Mouse (Mus musculus): ENCODE data around the gene Adprh. TPM values are rescaled to one million over a fixed set of nuclear protein-coding genes. Genes with fewer than 3 reads are reported as not detected.
A peak's percentile ranks its signal among the peaks of the same experiment; 100 is the strongest.
"Not testable (repeated sequence)": the region's sequence is repeated elsewhere in the genome, so short reads cannot be mapped to it uniquely, and the experiment has no call there.

Gene Adprh
- 10 to 100 TPM in 25 of 26 experiments, 1 to 10 TPM in 1; 9.4 to 23.4 (median 14.9) TPM for total RNA-seq (2018; cell fraction: chromatin; rRNA removed)
- 10 to 100 TPM; 32.4 to 51.8 (median 39.2) TPM for total RNA-seq (2018; cell fraction: cytosol; rRNA removed)
- total RNA-seq (2018; cell fraction: nucleus; rRNA removed), result 10 to 100 TPM; 16.6 to 51.0 (median 30.7) TPM
- polyA plus RNA-seq (2018), result 22.0 to 44.8 TPM (median 35.9 TPM) in 3 replicates

DNA sequence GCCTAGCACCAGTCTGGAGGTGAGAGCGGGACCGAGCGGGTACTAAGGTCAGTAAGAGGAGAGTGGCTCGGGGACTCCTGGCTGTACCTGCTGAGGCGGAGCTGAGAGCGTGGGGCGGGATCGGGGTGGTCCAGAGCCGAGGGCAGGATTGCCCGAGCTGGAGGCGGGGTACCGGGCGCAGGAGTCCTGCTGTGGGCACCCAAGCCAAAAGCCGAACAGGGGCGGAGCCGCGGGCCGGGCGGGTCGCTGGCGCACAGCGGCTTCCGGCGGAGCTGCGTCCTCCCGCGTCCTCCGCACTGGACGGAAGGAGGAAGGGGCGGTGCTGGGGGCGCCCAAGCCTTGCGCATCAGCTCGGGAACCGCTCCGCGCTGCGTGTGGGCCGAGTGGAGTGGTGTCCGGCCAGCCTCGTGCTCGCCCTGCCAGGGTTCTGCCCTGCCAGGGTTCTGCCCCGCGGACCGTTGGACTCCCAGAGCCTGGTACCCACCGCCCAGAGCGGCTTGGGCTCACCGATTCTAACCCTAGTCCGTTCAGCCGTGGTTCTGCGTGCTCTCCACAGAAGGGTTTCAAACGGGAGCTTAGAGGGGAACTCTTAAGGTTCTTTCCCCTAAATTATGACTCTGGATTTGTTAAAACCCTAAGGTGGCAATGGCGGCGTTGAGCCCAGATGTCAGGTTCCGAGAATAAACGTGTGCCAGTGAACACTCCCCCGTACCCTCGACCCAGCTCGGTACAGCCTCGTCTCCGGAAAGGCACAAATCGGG lies at the start of gene Adprh:
TSS of gene Adprh (minus strand) at position 262 of the 761 bp plus-strand sequence.
- peaks cover 38% of the 10 kb centered on the region for H3K79me2 ChIP-seq (ENCODE audit: inconsistent target)
- WGBS (ENCODE audit: missing documents), result 2% methylated on average over 61 of the region's 61 CpGs
- peak within 1 kb of the TSS; percentile 80 for H3K27ac ChIP-seq
- H3K4me3 ChIP-seq (ENCODE audit: inconsistent target), result peak within 1 kb of the TSS; percentile 88
- peaks cover 28% of the 10 kb centered on the region for H3K36me3 ChIP-seq (ENCODE audit: inconsistent target)

DNA sequence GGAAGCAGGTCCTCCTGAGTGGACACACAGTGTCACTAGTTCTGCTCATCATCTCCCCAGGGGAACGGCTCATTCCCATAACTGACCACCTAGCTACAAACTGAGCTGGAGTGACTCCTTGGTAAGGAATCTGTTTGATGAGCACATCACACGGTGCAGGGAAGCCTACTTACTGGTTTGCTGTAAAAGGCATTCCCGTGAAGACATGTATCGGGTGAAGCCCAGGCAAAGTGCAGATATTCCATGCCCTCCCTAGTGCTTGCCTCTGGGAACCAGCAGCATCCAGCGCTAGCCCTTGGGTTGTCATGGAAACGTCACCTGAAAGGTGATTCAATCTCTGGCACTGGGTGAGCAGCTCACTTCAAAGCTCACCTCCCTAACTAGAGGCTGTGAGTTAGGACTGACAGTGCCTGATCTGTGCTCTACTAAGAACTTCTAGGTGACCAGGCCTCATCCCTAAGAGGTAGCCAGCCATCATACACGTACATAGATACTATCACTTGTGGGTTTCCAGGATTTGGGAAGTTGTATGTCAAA lies 44.2 kb upstream of the Adprh start:
- H3K79me2 ChIP-seq (ENCODE audit: inconsistent target), result no peaks in the 10 kb centered on the region
- no peak overlapping the region for H3K27ac ChIP-seq
- WGBS (ENCODE audit: missing documents), result 98% methylated on average over 6 of the region's 7 CpGs
- H3K4me3 ChIP-seq (ENCODE audit: inconsistent target), result no peak overlapping the region
- peaks cover 19% of the 10 kb centered on the region; the same call in 1 of the 2 replicates for H3K36me3 ChIP-seq (ENCODE audit: inconsistent target)

DNA sequence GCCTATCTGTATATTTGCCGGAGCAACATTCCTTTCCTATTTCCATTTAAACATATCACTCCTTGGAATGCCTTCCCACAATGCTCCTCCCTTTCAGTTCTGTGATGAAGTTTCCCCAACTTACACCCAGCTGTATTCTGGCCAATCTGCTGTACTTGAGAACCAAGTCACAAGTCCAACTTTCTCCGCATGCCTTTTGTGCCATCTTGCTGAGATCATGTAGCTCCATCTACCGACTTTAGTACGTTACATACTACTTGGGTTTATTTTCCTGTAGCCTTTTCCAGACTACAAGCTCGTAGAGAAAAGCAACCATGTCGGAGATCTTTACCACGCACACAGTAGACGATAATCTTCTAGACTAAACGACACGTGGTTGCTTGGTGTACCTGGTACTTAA lies 41.4 kb upstream of the Adprh start:
- Histone ChIP-seq H3K79me2 (ENCODE audit: inconsistent target) (no peaks in the 10 kb centered on the region), H3K4me3 (ENCODE audit: inconsistent target) (no peak overlapping the region), H3K36me3 (ENCODE audit: inconsistent target) (peaks cover 26% of the 10 kb centered on the region; the same call in 1 of the 2 replicates), H3K27ac (no peak overlapping the region)
- 88% methylated on average over 10 of the region's 10 CpGs for WGBS (ENCODE audit: missing documents)

DNA sequence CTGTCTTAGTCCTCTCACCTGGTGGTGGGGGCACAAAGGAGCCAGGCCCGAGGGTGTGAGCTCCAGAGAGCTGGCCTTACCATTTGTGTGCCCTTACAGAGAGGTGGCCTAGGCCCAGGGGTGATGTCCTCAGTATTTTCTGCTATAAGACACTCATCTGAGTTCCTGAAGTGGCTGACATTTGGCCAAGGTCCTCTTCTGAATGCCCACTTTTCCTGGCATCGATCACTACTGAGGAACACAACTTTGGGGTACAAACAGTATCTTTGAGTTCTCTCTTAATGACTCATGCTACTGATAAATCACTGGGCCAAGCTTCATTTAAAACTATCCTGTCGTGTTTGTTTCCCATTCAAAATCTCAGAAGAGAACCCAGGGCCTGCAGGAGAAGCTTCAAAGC lies 40.0 kb upstream of the Adprh start:
- WGBS (ENCODE audit: missing documents), result 88% methylated on average over 3 of the region's 3 CpGs
- H3K27ac ChIP-seq, result no peak overlapping the region
- H3K4me3 ChIP-seq (ENCODE audit: inconsistent target), result no peak overlapping the region
- H3K36me3 ChIP-seq (ENCODE audit: inconsistent target), result peaks cover 21% of the 10 kb centered on the region; the same call in 1 of the 2 replicates
- H3K79me2 ChIP-seq (ENCODE audit: inconsistent target), result no peaks in the 10 kb centered on the region

DNA sequence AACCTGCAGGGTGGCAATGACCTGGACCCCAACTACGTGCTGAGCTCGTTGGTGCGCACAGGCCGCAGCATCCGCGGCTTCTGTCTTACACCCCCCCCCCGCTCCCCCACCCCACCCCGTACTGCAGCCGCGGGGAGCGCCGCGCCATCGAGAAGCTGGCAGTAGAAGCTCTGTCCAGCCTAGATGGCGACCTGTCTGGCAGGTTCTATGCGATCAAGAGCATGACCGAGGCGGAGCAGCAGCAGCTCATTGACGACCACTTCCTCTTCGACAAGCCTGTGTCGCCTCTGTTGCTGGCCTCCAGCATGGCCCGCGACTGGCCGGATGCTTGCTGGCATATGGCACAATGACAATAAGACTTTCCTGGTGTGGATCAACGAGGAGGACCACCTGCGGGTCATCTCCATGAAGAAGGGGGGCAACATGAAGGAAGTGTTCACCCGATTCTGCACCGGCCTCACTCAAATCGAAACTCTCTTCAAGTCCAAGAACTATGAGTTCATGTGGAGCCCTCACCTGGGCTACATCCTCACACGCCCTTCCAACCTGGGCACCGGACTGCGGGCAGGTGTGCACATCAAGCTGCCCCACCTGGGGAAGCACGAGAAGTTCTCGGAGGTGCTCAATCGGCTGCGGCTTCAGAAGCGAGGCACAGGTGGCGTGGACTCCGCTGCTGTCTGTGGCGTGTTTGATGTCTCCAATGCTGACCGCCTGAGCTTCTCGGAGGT lies 31.2 kb upstream of the Adprh start:
- Histone ChIP-seq H3K4me3 (ENCODE audit: inconsistent target) (no peak overlapping the region), H3K27ac (no peak overlapping the region), H3K36me3 (ENCODE audit: inconsistent target) (peaks cover 16% of the 10 kb centered on the region; the same call in 1 of the 2 replicates), H3K79me2 (ENCODE audit: inconsistent target) (no peaks in the 10 kb centered on the region)
- 40% methylated on average over 40 of the region's 42 CpGs for WGBS (ENCODE audit: missing documents)

DNA sequence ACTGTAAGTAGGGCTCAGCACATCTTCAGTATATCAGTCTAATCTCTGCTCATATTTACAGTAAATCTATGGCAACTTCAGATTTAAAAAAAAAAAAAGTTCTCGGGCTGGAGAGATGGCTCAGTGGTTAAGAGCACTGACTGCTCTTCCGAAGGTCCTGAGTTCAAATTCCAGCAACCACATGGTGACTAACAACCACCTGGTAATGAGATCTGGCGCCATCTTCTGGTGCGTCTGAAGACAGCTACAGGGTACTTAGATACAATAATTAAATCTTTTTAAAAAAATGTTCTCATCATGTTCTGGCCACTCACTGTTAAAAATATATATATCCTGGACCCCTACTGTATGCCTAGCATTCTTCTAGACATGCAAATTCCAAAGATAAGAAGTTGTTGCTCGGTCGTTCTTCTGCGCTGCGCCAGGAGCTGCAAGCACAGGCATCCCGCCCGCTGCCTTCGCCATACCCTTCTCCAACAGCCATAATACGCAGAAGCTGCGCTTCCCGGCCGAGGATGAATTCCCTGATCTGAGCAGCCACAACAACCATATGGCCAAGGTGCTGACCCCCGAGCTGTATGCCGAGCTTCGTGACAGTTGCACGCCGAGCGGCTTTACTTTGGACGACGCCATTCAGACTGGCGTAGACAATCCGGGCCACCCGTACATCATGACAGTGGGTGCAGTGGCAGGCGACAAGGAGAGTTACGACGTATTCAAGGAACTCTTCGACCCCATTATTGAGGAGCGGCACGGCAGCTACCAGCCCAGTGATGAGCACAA lies 30.5 kb upstream of the Adprh start:
- Histone ChIP-seq H3K36me3 (ENCODE audit: inconsistent target) (peaks cover 16% of the 10 kb centered on the region; the same call in 1 of the 2 replicates), H3K79me2 (ENCODE audit: inconsistent target) (no peaks in the 10 kb centered on the region), H3K4me3 (ENCODE audit: inconsistent target) (no peak overlapping the region), H3K27ac (no peak overlapping the region)
- 50% methylated on average over 32 of the region's 32 CpGs for WGBS (ENCODE audit: missing documents)

DNA sequence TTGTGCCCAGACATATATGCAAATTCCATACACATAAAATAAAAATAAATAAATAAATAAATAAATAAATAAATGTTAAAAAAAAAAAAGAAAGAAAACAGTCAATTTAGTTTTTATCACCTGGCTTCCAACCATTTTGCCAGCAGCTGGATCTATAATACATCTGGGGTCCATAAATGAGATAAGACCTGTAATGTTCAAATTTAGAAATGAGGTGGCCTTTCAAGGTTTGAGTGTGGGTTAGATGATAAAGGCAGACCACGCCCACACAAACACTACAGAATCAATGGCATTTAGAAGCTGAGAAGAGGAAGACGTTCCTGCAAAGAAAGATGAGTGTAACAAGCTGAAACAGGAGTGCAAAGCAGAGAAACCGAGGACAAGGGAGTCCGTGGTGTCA lies 28.8 kb upstream of the Adprh start:
- Histone ChIP-seq H3K79me2 (ENCODE audit: inconsistent target) (no peaks in the 10 kb centered on the region), H3K27ac (no peak overlapping the region), H3K36me3 (ENCODE audit: inconsistent target) (peaks cover 11% of the 10 kb centered on the region; the same call in 1 of the 2 replicates), H3K4me3 (ENCODE audit: inconsistent target) (no peak overlapping the region)
- WGBS (ENCODE audit: missing documents), result 88% methylated on average over 4 of the region's 4 CpGs

DNA sequence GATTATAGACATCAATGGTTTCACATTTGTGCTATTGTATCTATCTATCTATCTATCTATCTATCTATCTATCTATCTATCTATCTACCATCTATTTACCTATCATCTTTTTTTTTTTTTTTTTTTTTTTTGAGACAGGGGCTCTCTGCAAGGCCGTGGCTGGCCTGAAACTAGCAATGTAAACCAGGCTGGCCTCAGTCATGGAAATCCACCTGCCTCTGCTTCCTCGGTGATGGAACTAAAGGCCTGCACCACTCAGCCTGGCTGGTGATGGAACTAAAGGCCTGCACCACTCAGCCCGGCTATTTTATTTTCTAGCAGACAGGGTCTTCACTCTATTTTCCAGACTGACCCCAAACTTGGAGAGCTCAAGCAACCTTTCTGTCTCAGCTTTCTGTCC lies 25.8 kb upstream of the Adprh start:
- H3K4me3 ChIP-seq (ENCODE audit: inconsistent target), result no peak overlapping the region
- H3K79me2 ChIP-seq (ENCODE audit: inconsistent target), result peaks cover 1% of the 10 kb centered on the region; the same call in 1 of the 2 replicates
- WGBS (ENCODE audit: missing documents), result 100% methylated on average over 3 of the region's 3 CpGs
- H3K27ac ChIP-seq, result no peak overlapping the region
- no peaks in the 10 kb centered on the region; the same call in 1 of the 2 replicates for H3K36me3 ChIP-seq (ENCODE audit: inconsistent target)

DNA sequence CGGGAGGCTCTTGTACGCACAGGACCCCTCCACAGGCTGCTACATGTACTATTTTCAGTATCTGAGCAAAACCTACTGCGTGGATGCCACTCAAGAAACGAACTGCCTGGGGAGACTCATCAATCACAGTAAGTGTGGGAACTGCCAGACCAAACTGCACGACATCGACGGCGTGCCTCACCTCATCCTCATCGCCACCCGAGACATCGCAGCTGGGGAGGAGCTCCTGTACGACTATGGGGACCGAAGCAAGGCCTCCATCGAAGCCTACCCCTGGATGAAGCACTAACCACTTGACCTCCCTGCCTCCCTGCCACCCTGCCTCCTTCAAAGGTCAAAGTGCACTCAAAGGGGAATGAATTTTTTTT lies 24.7 kb upstream of the Adprh start:
- peak overlapping the region; percentile 77; the same call in 1 of the 2 replicates for H3K27ac ChIP-seq
- not testable (repeated sequence) for H3K36me3 ChIP-seq (ENCODE audit: inconsistent target); H3K79me2 ChIP-seq (ENCODE audit: inconsistent target); H3K4me3 ChIP-seq (ENCODE audit: inconsistent target)
- 78% methylated on average over 14 of the region's 14 CpGs for WGBS (ENCODE audit: missing documents)

DNA sequence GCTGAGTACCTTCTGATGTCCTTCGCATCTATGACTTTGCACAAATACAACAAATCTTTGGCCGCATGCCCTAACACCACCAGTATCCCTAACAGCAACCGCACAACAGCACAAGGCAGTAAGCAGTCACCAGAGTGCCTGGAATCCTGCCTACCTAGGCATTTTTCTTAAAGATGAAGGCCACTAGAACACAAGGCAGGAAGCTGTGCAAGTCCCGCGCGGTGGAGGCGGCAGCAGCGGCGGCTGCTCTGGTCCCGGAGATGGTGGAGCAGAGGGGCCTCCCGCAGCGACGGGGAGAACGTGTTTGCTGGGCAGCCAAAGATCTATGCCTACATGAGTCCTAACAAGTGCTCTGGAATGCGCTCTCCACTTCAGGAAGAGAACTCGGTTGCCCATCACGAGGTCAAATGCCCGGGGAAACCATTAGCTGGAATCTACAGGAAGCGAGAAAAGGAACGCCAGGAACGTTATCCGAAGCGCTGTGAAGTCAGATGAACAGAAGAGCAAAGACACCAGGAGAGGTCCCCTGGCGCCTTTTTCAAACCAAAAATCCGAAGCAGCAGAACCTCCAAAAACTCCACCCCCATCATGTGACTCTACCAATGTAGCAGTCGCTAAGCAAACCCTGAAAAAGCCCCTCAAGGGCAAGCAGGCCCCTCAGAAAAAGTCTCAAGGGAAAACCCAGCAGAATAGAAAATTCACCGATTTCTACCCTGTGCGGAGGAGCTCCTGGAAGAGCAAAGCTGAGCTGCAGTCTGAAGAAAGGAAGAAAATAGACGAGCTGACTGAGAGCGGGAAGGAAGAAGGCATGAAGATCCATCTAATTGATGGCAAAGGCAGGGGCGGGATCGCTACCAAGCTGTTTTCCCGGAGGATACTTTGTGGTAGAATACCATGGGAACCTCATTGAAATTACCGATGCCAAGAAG lies 24.1 kb upstream of the Adprh start:
- WGBS (ENCODE audit: missing documents), result 12% methylated on average over 34 of the region's 34 CpGs
- Histone ChIP-seq H3K27ac (peak overlapping the region; percentile 77), H3K79me2 (ENCODE audit: inconsistent target) (peaks cover 13% of the 10 kb centered on the region; the same call in 1 of the 2 replicates), H3K36me3 (ENCODE audit: inconsistent target) (no peaks in the 10 kb centered on the region), H3K4me3 (ENCODE audit: inconsistent target) (peak overlapping the region; percentile 22; the same call in 1 of the 2 replicates)

DNA sequence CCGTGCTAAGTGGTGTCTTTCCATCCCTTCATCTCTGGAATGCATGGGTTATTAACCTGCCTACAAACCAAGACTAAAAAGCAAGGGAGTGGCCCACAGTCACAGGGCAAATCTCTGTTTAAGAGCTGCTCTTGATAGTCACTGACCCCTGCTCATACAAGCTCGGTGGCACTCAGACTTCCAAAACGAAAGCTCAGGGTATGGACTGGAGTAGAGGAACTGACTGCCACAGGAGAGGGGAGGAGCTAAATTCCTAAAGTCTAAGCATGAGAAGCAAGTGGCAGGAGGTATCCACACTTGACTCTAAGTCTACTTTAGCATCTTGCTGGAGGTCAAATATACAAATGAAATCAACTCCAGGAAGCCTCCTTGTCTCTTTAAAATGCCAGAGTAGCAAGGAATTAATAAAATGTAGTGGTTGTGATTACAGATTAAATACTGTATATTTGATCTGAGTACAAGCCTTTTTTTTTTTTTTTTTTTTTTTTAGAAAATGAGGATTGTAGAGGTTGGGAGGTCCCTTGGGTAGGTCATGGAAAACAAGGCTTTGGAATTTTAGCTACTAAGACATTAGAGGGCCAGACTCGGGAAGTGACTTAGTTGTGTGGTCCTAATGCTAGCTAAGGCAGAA lies 23.3 kb upstream of the Adprh start:
- Histone ChIP-seq H3K4me3 (ENCODE audit: inconsistent target) (peak overlapping the region; percentile 22; the same call in 1 of the 2 replicates), H3K79me2 (ENCODE audit: inconsistent target) (peaks cover 20% of the 10 kb centered on the region; the same call in 1 of the 2 replicates), H3K36me3 (ENCODE audit: inconsistent target) (no peaks in the 10 kb centered on the region), H3K27ac (peak overlapping the region; percentile 77)
- WGBS (ENCODE audit: missing documents), result 30% methylated on average over 4 of the region's 4 CpGs

DNA sequence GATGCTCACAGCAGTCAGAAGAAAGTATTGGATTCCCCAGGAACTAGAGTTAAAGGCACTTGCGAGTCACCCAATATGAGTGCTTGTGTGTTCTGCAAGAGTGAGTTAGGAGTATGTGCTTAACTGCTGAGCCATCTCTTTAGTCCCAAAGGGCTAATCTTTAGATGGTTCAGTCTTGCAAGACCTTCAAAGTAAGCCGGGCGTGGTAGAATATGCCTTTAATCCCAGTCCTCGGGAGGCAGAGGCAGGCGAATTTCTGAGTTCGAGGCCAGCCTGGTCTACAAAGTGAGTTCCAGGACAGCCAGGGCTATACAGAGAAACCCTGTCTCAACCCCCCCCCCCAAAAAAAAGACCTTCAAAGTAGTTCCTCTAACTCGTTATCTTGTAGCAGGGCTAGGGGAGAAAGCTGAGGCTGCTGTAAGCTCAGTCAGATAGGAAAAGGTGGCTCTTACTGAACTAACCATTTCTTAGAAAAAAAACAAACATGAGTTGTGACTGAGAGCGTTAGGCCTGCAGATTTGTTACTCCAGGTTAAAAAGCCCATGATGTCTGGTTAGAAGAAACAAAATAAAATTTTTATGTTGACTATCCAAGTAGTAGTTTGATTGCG lies 22.3 kb upstream of the Adprh start:
- 97% methylated on average over 8 of the region's 9 CpGs for WGBS (ENCODE audit: missing documents)
- no peaks in the 10 kb centered on the region for H3K36me3 ChIP-seq (ENCODE audit: inconsistent target)
- H3K79me2 ChIP-seq (ENCODE audit: inconsistent target), result peaks cover 28% of the 10 kb centered on the region; the same call in 1 of the 2 replicates
- H3K4me3 ChIP-seq (ENCODE audit: inconsistent target), result no peak overlapping the region
- H3K27ac ChIP-seq, result no peak overlapping the region
